Mouse (Mus musculus) cerebellum, adult 2 months (tissue): ENCODE measurements around the gene Tsen15. TPM values are rescaled to one million over a fixed set of nuclear protein-coding genes. Genes with fewer than 3 reads are reported as not detected.
"Not testable (repeated sequence)": the region's sequence is repeated elsewhere in the genome, so short reads cannot be mapped to it uniquely, and the experiment has no call there.

ENCODE experiments used
- DNase-seq, 2 experiments: peaks; one replicate each; pipeline ENCODE4 v3.0.0; 2021
- H3K27ac ChIP-seq: fragments of 200-500 bp; 2 replicates; pipeline ENCODE4 v1.5.1; 2012; ENCODE audit warnings: low read length, control low read depth, inconsistent platforms; ENCODE audit not compliant: insufficient read depth
- H3K27me3 ChIP-seq: fragments of 200-500 bp; 2 replicates; pipeline ENCODE4 v1.6.1; 2012; ENCODE audit warnings: inconsistent platforms, mild to moderate bottlenecking, low read length, moderate library complexity; ENCODE audit not compliant: control insufficient read depth, insufficient read depth
- H3K4me1 ChIP-seq: fragments of 200-500 bp; 2 replicates; pipeline ENCODE4 v1.6.1; 2011; ENCODE audit warnings: low read length; ENCODE audit not compliant: control insufficient read depth, insufficient read depth
- H3K4me3 ChIP-seq: fragments of 200-500 bp; replicated peaks from 2 replicates; pipeline ENCODE3; 2011; ENCODE audit warnings: mild to moderate bottlenecking, low read depth, low read length, control low read depth; ENCODE audit not compliant: insufficient read depth
- CTCF ChIP-seq: fragments of 200-500 bp; IDR thresholded peaks from 2 replicates; pipeline ENCODE4 v1.5.1; 2011; ENCODE audit warnings: low read depth, mild to moderate bottlenecking, control low read depth, low read length, moderate library complexity, borderline replicate concordance; ENCODE audit not compliant: insufficient read depth
- POLR2A ChIP-seq: fragments of 200-500 bp; IDR thresholded peaks from 2 replicates; pipeline ENCODE4 v1.6.1; 2011; ENCODE audit warnings: low read length, control low read depth, borderline replicate concordance; ENCODE audit not compliant: insufficient read depth
- WGBS: fragments of 180-500 bp; shearing (Covaris S2); methylation state at CpG from one replicate; pipeline ENCODE4 v1.1.7; 2018; 5-methylcytosine and 5-hydroxymethylcytosine counted together
- polyA plus RNA-seq: library from polyadenylated mRNA; depleted of rRNA; stranded (reverse); fragments of >200 nt; gene quantifications from 2 replicates; pipeline ENCODE4 v1.2.3, GENCODE M21; 2012

Gene Tsen15
- polyA plus RNA-seq, 1 experiment: 47.6 TPM

DNA sequence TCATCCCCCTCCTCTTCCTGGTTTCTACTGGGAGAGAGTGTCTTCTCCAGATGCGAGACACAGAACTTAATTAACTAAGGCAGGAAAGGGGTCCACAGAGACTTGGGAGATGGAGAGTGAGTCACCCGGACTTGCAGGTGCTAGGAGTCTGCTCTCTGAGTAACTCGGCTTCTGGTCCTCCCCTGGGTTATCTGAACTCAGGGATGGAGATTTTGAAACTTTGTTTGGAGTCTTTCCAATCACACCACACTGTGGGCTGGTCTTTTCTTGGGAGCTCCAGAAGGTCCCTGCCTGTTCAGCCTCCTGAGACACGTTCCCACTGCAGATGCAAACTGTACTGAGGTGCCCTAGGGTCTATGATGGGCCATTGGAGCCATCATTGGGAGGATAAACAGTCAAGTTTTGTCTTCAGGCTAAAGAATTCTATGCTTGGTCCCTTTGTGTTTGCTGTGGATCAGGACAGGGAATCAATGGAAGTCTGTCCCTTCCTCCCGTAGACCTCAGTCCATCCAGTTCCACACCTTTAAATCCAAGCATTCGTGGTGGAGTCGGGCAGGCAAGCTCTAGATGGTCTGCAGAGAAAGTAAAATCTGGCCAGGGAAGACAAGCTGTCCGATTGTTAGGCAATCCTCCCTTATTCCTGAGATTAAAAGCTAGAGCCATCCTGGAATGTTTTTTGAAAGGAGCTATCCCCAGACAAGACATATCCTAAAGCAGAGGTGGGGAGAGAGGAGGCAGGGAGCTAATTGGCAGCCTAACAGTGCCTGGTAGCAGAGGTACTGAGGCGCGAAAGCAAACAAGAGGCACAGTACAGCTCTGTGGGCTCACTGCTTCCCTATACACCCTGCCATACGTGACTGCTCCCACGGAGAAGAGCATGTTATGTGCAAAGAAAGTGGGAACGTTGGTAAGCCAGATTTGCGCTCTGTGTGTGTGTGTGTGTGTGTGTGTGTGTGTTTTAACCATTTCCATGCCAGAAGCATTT, 14.4 kb upstream of the Tsen15 start:
- H3K27me3 ChIP-seq: peaks cover 4% of the 10 kb centered on the region; the same call in 1 of the 2 replicates
- H3K4me1 ChIP-seq: no peaks in the 10 kb centered on the region
- no peak overlapping the region for H3K27ac ChIP-seq
- TF ChIP-seq POLR2A (no peak), CTCF (no peak)
- WGBS: 8% methylated on average over 14 of the region's 14 CpGs
- DNase-seq: no peak
- peak overlapping the region; percentile 54 for H3K4me3 ChIP-seq

DNA sequence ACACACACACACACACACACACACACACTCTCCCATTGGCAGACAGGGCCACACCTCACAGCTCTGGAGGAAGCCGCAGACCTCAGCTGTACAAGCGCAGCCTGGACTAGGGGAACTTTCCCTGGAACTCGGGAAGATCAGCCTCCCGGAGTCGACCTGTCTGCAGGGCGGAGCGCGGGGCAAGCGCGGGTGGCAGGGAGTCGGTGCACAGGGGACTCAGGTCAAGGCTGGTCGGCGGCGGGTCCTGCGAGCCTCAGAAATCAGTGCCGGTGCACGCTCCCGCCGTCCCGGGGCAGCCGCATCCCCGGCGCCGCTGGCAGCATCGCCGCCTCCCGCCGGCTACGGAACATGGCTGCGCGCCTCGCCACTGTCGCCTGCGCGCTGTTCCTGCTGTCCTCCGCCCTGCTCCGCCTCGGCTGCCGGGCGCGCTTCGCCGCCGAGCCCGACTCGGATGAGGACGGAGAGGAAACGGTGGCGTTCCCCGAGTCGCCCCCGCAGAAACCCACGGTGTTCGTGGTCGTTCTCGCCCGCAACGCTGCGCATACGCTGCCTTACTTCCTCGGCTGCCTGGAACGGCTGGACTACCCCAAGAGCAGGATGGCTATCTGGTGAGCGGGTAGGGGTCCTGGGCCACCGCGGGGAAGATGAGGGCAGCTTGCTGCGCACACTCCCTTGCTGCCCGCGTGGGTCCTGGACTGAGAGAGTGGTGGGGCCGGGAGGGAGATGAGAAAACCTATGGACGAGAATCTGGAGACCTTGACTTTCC, 13.5 kb upstream of the Tsen15 start, which contains the start of gene Colgalt2:
Gene Colgalt2 (plus strand): TSS at position 41 of the 766 bp plus-strand sequence.
- Histone ChIP-seq H3K4me3 (peak within 1 kb of the TSS; percentile 54), H3K4me1 (no peaks in the 10 kb centered on the region), H3K27me3 (peaks cover 4% of the 10 kb centered on the region; the same call in 1 of the 2 replicates), H3K27ac (no peak within 1 kb of the TSS)
- TF ChIP-seq CTCF (no peak), POLR2A (no peak)
- peak; percentile 46 to 56 for DNase-seq
- WGBS: under 1% methylated on average over 70 of the region's 70 CpGs

DNA sequence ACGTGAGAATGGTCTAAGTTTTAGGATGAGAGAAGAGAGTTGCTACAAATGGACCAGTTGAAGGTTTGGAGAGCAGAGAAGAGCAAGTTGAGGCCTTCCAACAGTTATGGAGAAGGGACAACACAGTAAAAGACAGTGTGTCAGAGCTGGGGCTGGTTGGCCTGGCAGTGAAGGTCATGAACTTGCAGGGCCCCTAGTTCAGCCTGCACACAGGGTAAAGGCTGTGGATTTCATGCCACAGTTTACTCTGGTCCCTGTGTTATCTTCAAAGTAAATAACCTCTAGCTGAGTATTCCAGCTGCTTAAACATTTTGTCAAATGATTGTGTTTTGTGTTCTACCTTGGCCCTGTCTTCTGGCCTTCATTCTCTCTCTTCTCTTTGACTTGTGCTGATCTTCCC, 12.2 kb upstream of the Tsen15 start:
- DNase-seq: no peak
- Histone ChIP-seq H3K4me3 (no peak overlapping the region), H3K27me3 (peaks cover 4% of the 10 kb centered on the region; the same call in 1 of the 2 replicates), H3K4me1 (no peaks in the 10 kb centered on the region), H3K27ac (no peak overlapping the region)
- no peak for TF ChIP-seq POLR2A
- TF ChIP-seq CTCF: no peak
- 93% methylated on average over 1 of the region's 1 CpGs for WGBS

- peaks cover 4% of the 10 kb centered on the region; the same call in 1 of the 2 replicates for H3K27me3 ChIP-seq
- 82% methylated on average over 4 of the region's 4 CpGs for WGBS
- TF ChIP-seq CTCF (no peak), POLR2A (no peak)
- DNase-seq: no peak
- H3K27ac ChIP-seq: no peak overlapping the region
- H3K4me3 ChIP-seq: no peak overlapping the region
- no peaks in the 10 kb centered on the region for H3K4me1 ChIP-seq
Observed at GRCm38 (mm10) chr1:152394956-152395515, 8.5 kb upstream of the Tsen15 start.

- DNase-seq: no peak
- no peak overlapping the region for H3K4me3 ChIP-seq
- H3K4me1 ChIP-seq: no peaks in the 10 kb centered on the region
- no peak for TF ChIP-seq POLR2A
- no peak for TF ChIP-seq CTCF
- H3K27ac ChIP-seq: no peak overlapping the region
- 86% methylated on average over 3 of the region's 3 CpGs for WGBS
- H3K27me3 ChIP-seq: no peaks in the 10 kb centered on the region
Observed at GRCm38 (mm10) chr1:152394137-152394536, 7.6 kb upstream of the Tsen15 start.

- TF ChIP-seq CTCF (no peak), POLR2A (no peak)
- no peaks in the 10 kb centered on the region for H3K27me3 ChIP-seq
- H3K4me3 ChIP-seq: no peak overlapping the region
- H3K27ac ChIP-seq: no peak overlapping the region
- no peak for DNase-seq
- no peaks in the 10 kb centered on the region for H3K4me1 ChIP-seq
Observed at GRCm38 (mm10) chr1:152389271-152389670, 2.8 kb upstream of the Tsen15 start.

- H3K27ac ChIP-seq, H3K4me1 ChIP-seq, DNase-seq, H3K27me3 ChIP-seq: not testable (repeated sequence)
- 23% methylated on average over 2 of the region's 4 CpGs for WGBS
- peak overlapping the region; percentile 90 for H3K4me3 ChIP-seq
Observed at GRCm38 (mm10) chr1:152385693-152386092, 795 bp downstream of the Tsen15 start.

DNA sequence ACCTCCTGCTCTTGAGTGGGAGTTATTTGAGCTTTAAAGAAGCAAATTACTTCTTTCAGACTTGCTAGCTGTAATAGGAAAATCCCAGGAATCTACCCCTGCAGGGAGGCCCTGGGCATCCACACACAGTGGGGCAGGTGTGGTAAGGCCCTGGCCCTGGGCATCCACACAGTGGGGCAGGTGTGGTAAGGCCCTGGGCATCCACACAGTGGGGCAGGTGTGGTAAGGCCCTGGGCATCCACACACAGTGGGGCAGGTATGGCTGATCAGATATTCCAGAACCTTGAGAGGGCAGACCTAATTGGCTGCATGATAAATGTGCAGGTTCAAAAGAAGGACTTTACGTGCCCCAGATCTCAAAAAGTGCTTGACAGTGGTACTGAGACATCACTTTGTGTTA, 1.9 kb downstream of the Tsen15 start:
- TF ChIP-seq CTCF: no peak
- TF ChIP-seq POLR2A: no peak
- Histone ChIP-seq H3K27ac (no peak overlapping the region), H3K4me3 (no peak overlapping the region), H3K27me3 (no peaks in the 10 kb centered on the region), H3K4me1 (no peaks in the 10 kb centered on the region)
- DNase-seq: no peak
- 94% methylated on average over 1 of the region's 1 CpGs for WGBS
